Mouse (Mus musculus) midbrain, embryonic 14.5 days (tissue): ENCODE measurements at regions not wholly inside any gene's neighbourhood (a gene's known extent, or its start where the extent isn't known, plus 50 kb on each side); places are given as distances from the start of the nearest gene placed in this dataset.

Experiments
- ATAC-seq: fragments of 200-750 bp; cut with Nextera tagmentation; 2 replicates; pipeline ENCODE4 v1.8.0; 2017; ENCODE audit warnings: moderate number of reproducible peaks, moderate library complexity; ENCODE audit not compliant: low FRiP score, low TSS enrichment
- DNase-seq: peaks from one replicate; pipeline ENCODE4 v3.0.0-alpha.2; 2015
- H3K27ac ChIP-seq: fragments of 300-500 bp; sonication (generic); replicated peaks from 2 replicates; pipeline ENCODE4 v1.5.1; 2014; ENCODE audit warnings: mild to moderate bottlenecking, low read depth, low read length, moderate library complexity
- H3K27me3 ChIP-seq: fragments of 300-500 bp; sonication (generic); 2 replicates; pipeline ENCODE4 v1.6.1; 2014; ENCODE audit warnings: low read length, control low read depth, mixed read lengths; ENCODE audit not compliant: control insufficient read depth, insufficient read depth
- H3K36me3 ChIP-seq: fragments of 300-500 bp; sonication (generic); 2 replicates; pipeline ENCODE4 v1.6.1; 2014; ENCODE audit warnings: low read length, control low read depth; ENCODE audit not compliant: control insufficient read depth, insufficient read depth
- H3K4me1 ChIP-seq: fragments of 300-500 bp; sonication (generic); 2 replicates; pipeline ENCODE4 v1.6.1; 2014; ENCODE audit warnings: mild to moderate bottlenecking, antibody characterized with exemption, low read length, control low read depth; ENCODE audit not compliant: control insufficient read depth, insufficient read depth
- H3K4me2 ChIP-seq: fragments of 300-500 bp; sonication (generic); 2 replicates; pipeline ENCODE4 v1.6.1; 2014; ENCODE audit warnings: mild to moderate bottlenecking, low read length, moderate library complexity
- H3K4me3 ChIP-seq: fragments of 300-500 bp; sonication (generic); replicated peaks from 2 replicates; pipeline ENCODE4 v1.5.1; 2014; ENCODE audit warnings: low read depth, low read length
- H3K9ac ChIP-seq: fragments of 300-500 bp; sonication (generic); replicated peaks from 2 replicates; pipeline ENCODE4 v1.6.1; 2014; ENCODE audit warnings: mild to moderate bottlenecking, low read length, moderate library complexity
- H3K9me3 ChIP-seq: fragments of 300-500 bp; sonication (generic); 2 replicates; pipeline ENCODE4 v1.6.1; 2016; ENCODE audit warnings: low read length, control low read depth, mixed read lengths; ENCODE audit not compliant: control insufficient read depth
- WGBS: fragments of 180-500 bp; shearing (Covaris S2); extraction: QIAGEN DNeasy Blood & Tissue Kit; methylation state at CpG from one replicate; pipeline ENCODE4 v1.1.7; 2014; 5-methylcytosine and 5-hydroxymethylcytosine counted together

- WGBS = 91% methylated on average over 2 of the region's 2 CpGs
- Histone ChIP-seq H3K27ac (no peak overlapping the region), H3K36me3 (no peaks in the 10 kb centered on the region), H3K9ac (no peak overlapping the region), H3K27me3 (no peaks in the 10 kb centered on the region), H3K4me2 (no peak overlapping the region), H3K4me3 (no peak overlapping the region), H3K9me3 (no peaks in the 10 kb centered on the region), H3K4me1 (no peaks in the 10 kb centered on the region)
- DNase-seq = no peak
- no peak for ATAC-seq
Observed at GRCm38 (mm10) chr6:103959002-103959401, 448.6 kb downstream of the Chl1 start.

DNA sequence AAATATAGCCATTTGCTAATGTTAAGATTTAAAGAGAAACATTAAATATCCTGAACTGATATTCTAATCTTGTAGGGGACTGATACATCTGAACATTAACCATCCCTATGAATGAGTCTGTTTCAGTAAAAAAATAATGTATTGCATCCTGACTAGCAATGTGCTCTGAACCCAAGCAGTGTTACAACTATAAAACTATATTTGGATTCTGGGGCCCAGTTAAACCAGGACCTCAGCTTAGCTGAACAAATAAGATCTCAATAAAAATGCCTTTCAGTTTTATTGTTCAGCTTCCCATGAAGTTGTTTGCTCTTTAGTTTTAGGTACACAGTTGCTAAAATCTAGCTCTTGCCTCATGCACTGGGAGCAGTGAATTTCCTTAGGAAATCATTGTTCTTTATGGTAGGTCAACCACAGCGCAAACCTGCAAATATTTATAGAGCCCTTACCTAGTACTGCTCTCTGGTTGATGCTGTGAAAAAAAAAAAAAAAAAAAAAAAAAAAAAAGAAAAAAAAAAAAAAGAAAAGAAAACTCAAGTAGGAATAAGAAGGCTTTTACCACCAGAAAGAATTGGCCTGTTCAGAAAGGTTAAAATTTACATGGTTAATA lies 457.5 kb downstream of the Chl1 start:
- Histone ChIP-seq H3K9me3 (no peaks in the 10 kb centered on the region), H3K4me3 (no peak overlapping the region), H3K4me2 (no peak overlapping the region), H3K36me3 (no peaks in the 10 kb centered on the region), H3K27me3 (no peaks in the 10 kb centered on the region), H3K9ac (no peak overlapping the region), H3K27ac (no peak overlapping the region), H3K4me1 (no peaks in the 10 kb centered on the region)
- DNase-seq = no peak
- 96% methylated on average over 1 of the region's 1 CpGs for WGBS
- no peak for ATAC-seq

GRCm38 (mm10) chr6:103999186-103999585 lies 488.8 kb downstream of the Chl1 start:
- DNase-seq = no peak
- Histone ChIP-seq H3K9ac (no peak overlapping the region), H3K4me2 (no peak overlapping the region), H3K9me3 (no peaks in the 10 kb centered on the region), H3K27ac (no peak overlapping the region), H3K27me3 (no peaks in the 10 kb centered on the region), H3K4me1 (no peaks in the 10 kb centered on the region), H3K36me3 (no peaks in the 10 kb centered on the region), H3K4me3 (no peak overlapping the region)
- WGBS = 85% methylated on average over 1 of the region's 1 CpGs
- no peak for ATAC-seq

DNA sequence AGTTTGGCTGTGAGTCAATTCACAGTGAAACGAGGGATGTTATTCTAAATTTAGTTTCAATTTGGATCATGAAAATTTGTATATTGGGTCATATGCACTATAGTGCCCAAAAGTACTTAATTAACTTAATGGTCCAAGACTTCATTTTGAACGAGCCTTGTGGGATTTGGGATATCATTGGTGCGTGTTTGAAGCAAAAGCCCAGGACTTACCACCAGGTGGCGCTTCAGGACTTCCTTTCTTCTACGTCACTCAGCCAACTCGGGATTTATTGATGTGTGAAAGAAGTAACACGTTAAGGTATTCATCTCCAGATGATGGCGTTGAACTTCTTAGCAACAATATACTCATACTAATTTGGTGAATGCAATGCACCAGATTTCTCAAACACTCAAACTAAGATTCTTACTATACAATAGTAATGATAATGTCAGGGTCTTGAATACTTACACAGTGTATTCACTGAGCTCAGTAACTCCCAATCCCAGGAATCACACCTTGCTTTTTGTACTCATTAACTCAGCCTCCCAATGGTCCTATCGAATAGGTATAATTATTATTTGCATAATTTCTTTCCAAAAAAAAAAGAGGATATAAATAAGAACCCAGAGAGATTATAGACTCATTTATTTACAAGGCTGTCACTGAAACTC lies 464.0 kb upstream of the Cntn6 start:
- peak; percentile 74; the same call in 1 of the 2 replicates for ATAC-seq
- no peaks in the 10 kb centered on the region for H3K36me3 ChIP-seq
- no peak overlapping the region for H3K4me3 ChIP-seq
- H3K9ac ChIP-seq = no peak overlapping the region
- no peaks in the 10 kb centered on the region for H3K4me1 ChIP-seq
- H3K27me3 ChIP-seq = no peaks in the 10 kb centered on the region
- no peak overlapping the region for H3K4me2 ChIP-seq
- no peak overlapping the region for H3K27ac ChIP-seq
- no peaks in the 10 kb centered on the region for H3K9me3 ChIP-seq
- DNase-seq = peak; percentile 95
- WGBS = 10% methylated on average over 9 of the region's 9 CpGs

DNA sequence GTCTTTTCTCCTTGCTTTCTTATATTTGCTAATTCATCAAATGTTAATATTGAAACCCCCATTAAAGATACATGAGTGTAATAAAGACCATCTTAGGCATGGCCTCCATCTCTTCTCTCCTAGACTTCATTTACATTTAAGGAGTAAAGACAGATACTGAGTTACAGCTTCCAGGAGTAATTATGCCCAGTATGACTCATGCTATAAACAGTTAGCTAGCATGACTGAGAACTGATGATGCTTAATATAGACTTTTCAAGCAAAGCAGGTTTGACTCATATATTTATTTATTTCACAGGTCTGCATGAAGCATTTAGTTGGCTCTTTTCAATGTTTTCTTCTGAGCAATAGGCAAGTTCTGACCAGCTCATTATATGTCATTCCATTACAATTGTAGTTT lies 453.7 kb upstream of the Cntn6 start:
- ATAC-seq = no peak
- no peaks in the 10 kb centered on the region for H3K4me1 ChIP-seq
- no peaks in the 10 kb centered on the region for H3K9me3 ChIP-seq
- H3K27me3 ChIP-seq = no peaks in the 10 kb centered on the region
- no peak for DNase-seq
- H3K9ac ChIP-seq = no peak overlapping the region
- H3K27ac ChIP-seq = no peak overlapping the region
- no peak overlapping the region for H3K4me3 ChIP-seq
- H3K36me3 ChIP-seq = no peaks in the 10 kb centered on the region
- no peak overlapping the region for H3K4me2 ChIP-seq

- H3K4me3 ChIP-seq = no peak overlapping the region
- no peak for DNase-seq
- no peaks in the 10 kb centered on the region for H3K27me3 ChIP-seq
- H3K27ac ChIP-seq = no peak overlapping the region
- no peaks in the 10 kb centered on the region for H3K4me1 ChIP-seq
- no peak for ATAC-seq
- no peak overlapping the region for H3K4me2 ChIP-seq
- no peak overlapping the region for H3K9ac ChIP-seq
- H3K9me3 ChIP-seq = no peaks in the 10 kb centered on the region
- WGBS = 84% methylated on average over 2 of the region's 2 CpGs
- H3K36me3 ChIP-seq = no peaks in the 10 kb centered on the region
Observed at GRCm38 (mm10) chr6:104040450-104040849, 452.1 kb upstream of the Cntn6 start.

- no peak overlapping the region for H3K4me3 ChIP-seq
- DNase-seq = no peak
Observed at GRCm38 (mm10) chr6:104055996-104056395, 436.6 kb upstream of the Cntn6 start.

DNA sequence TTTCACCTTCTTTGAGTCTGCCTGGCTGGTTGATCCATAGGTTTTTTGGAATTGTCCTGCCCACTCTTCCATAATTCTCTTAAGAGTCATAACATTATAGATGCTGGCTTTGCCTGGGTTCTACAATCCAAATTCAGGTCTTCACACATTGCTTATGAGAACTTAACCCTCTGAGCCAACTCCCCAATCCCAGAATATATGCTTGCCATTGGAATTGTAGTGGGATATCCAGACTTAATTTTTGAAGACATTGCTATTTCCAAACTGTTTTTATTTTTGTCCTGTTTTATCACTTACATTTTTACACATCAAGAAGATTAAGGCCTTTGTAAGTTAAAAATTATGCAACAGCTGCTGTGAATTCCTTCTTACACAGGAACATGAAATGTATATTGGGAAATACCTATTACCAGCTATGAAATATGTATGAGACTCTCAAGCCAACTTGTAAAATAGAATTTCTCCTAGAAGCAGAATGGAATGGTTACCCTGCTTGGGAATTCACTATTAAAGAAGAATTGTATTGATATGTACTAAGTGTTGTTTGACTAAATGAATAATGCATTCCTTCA lies 430.8 kb upstream of the Cntn6 start:
- H3K4me2 ChIP-seq = no peak overlapping the region
- no peaks in the 10 kb centered on the region for H3K27me3 ChIP-seq
- no peaks in the 10 kb centered on the region for H3K9me3 ChIP-seq
- no peak overlapping the region for H3K4me3 ChIP-seq
- DNase-seq (no peak), ATAC-seq (no peak)
- no peak overlapping the region for H3K9ac ChIP-seq
- no peaks in the 10 kb centered on the region for H3K36me3 ChIP-seq
- H3K27ac ChIP-seq = no peak overlapping the region
- no peaks in the 10 kb centered on the region for H3K4me1 ChIP-seq

More at GRCm38 (mm10) chr6:104055996-104056395, 436.6 kb upstream of the Cntn6 start:
- no peaks in the 10 kb centered on the region for H3K4me1 ChIP-seq
- H3K9ac ChIP-seq = no peak overlapping the region
- H3K36me3 ChIP-seq = no peaks in the 10 kb centered on the region
- WGBS = 100% methylated on average over 1 of the region's 1 CpGs
- H3K27ac ChIP-seq = no peak overlapping the region
- no peaks in the 10 kb centered on the region for H3K9me3 ChIP-seq
- no peak overlapping the region for H3K4me2 ChIP-seq
- no peaks in the 10 kb centered on the region for H3K27me3 ChIP-seq
- ATAC-seq = no peak

DNA sequence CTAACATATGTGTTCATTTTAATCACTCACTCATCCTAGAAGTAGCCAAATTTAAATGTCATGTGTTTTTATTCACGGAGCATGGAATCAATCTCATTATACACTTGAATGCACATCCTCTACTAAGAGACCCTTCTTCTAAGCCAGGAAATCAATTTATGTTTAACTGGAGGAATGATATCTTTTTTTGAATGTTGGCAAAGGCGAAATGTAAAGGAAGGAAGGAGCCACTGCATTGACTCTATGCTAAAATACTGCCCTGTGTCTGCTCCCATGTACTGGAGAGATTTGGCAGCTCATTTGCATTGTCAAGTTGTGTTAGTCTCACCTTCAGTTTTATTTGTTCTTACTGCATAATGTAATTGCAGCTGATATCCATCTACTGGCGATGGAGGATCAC lies 412.0 kb upstream of the Cntn6 start:
- no peaks in the 10 kb centered on the region for H3K9me3 ChIP-seq
- H3K27me3 ChIP-seq = no peaks in the 10 kb centered on the region
- H3K9ac ChIP-seq = no peak overlapping the region
- no peak overlapping the region for H3K4me3 ChIP-seq
- WGBS = 47% methylated on average over 3 of the region's 3 CpGs
- ATAC-seq (no peak), DNase-seq (no peak)
- no peaks in the 10 kb centered on the region for H3K4me1 ChIP-seq
- no peaks in the 10 kb centered on the region for H3K36me3 ChIP-seq
- no peak overlapping the region for H3K27ac ChIP-seq
- no peak overlapping the region for H3K4me2 ChIP-seq
